Mouse (Mus musculus) lung, adult 18-20 months (tissue): ENCODE measurements around the gene Vamp2.

Experiments used
- DNase-seq, 2 experiments: peaks; one replicate each; pipeline ENCODE4 v3.0.0; 2022; ENCODE audit warnings: mixed read lengths in 2 of 2

Gene Vamp2

DNA sequence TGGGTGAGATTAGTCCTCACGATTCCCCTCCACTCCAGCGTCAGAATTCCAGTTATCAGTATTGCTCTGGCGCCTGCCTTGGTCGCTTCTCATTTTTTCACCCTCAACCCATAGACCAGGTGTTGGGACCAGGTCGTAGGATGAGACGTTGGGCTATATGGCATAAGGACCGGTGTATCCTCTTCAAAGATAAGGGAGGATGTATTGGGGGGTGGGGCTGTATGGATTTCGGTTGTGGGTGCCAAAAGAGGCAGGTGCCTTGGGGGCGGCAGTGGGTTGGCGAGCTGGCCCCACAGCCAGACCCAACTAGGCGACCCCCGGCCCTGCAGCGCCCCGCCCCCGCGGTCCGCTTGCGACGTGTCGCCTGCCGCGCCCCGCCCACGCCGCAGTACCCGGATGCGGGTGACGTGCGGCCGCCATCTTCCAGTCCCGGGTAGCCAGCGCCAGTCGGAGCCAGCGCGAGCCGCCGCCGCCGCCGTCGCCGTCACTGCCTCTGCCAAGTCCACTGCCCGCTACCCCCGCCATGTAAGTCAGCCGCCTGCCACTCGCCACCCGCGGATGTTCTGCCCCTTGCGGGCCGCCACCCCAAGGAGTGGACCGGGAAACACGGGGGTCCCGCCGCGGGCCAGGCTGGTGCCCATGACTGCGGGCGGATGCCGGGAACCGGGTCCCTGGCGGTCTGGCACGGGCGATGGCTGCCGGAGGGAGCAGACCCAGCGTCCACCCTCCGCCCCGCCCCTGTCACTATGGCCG is at the start of gene Vamp2:
Gene Vamp2 (plus strand): TSS at position 388 of the 753 bp plus-strand sequence.
- DNase-seq, result peak; percentile 86 to 91

DNA sequence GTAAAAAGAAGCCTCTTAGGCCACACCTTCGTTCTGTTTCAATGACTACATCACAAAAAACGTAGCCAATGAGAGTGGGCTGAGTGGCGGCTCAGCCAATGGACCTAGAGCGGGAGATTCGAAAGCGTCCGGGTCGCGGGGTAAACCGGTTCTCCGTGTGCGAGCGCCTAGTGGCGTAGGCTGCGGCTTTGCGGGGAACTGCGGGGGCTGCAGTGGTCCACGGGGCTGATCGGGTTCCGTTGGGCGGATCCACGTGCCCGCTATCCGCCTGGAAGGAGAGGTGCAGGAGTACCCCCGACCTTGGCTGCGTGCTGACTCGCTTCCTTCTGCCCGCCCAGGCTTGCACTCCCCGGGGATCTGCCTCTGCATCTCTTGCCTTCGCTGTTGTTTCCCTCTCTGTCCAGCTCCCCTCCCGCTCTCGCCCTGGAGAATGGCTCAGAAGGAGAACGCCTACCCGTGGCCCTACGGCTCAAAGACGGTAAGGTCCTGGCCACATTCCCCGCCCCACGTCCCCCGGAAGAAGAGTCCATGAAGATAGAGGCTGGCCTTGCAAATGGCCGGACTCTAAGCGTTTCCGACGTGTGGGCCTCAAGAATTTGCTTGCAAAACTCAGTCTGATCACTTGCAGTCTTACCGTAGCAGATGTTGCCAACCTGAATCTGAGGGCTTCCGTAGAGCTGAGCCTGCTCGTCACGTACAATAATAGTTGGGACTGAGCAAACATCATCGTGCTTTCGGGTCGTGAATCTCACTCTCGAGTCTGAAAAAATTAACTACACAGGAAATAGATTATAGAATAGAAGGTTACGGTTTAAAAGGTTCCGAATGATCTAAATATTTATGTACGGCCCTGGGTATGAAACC is 42.5 kb upstream of the Vamp2 start, which contains the start of gene Aurkb:
Gene Aurkb (plus strand): TSS at position 117 of the 864 bp plus-strand sequence.
- DNase-seq, result peak; percentile 80 to 86

DNA sequence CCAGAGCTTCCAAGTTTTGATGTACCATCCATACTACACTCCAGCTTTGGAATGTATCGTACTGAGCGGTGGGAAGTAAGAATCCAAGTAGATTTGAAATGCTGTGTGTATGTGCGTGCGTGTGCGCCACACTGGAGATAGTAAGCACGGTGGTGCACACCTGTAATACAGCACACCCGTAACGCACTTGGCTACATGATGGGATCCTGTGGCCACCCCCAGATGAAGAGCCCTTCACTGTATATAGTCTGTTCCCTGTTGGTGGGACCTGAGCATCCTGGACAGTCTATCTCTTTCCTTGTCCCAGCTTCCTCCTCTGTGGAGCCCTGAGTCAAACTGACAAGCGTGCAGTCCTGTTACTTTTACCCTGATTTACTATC is 41.9 kb upstream of the Vamp2 start:
- DNase-seq, result no peak

DNA sequence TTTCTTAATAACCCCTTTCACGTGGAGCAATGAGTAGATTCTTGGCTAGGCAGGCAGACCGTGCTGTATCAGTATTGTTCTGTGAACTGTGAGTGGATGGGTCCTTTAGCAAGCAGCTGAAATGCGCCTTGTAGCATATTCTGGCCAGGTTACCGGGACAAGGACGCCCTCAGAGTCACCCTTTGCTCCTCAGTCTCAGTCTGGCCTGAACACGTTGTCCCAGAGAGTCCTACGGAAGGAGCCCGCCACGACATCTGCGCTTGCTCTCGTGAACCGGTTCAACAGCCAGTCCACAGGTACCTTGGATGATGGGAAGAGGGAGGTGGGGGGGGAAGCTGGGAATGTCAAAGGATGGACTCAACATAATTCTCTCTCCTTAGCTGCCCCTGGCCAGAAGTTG is 40.7 kb upstream of the Vamp2 start:
- DNase-seq, result no peak

DNA sequence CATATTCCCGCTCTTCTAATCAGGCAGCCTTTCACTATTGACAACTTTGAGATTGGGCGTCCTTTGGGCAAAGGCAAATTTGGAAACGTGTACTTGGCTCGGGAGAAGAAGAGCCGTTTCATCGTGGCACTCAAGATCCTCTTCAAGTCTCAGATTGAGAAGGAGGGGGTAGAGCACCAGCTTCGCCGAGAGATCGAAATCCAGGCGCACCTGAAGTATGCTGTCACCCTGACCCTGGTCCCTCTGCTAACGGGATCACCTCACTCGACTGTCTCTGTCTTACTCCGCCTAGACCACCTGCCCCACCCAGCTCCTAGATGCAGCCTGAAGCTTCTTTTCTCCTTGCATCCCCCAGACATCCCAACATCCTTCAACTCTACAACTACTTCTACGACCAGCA is 40.1 kb upstream of the Vamp2 start:
- DNase-seq, result no peak

DNA sequence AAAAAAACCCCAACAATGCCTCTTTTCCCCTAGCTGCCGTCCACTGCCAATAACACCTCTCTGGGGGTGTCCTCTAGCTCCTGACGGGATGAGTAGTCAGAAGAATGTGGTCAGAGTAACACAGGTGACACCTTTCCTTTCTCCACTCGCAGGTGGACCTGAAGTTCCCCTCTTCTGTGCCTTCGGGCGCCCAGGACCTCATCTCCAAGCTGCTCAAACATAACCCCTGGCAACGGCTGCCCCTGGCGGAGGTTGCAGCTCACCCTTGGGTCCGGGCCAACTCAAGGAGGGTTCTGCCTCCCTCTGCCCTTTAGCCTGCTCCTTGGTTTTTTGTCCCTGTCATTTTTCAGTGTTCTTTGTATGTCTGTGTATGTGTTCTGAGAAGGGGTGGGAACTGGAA is 37.5 kb upstream of the Vamp2 start:
- DNase-seq, result no peak

DNA sequence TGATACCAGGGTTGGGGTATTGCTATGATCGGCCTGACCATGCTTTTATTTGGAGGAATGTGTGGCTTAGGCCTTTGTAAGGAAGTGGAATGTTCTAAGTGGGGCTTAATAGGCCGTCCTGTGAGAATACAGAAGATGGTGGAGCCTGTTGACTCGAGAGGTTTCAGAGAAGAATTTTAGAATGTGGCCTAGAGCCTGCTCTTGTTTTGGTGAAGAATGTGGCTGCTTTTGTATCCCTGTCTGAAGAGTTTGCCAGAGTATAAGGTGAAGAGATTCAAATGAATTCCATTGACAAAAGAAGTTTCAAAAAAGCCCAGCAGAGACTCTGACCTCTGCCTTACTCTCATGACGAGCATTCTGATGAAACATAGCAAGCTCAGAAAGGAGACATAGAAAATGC is 36.5 kb upstream of the Vamp2 start:
- DNase-seq, result no peak

DNA sequence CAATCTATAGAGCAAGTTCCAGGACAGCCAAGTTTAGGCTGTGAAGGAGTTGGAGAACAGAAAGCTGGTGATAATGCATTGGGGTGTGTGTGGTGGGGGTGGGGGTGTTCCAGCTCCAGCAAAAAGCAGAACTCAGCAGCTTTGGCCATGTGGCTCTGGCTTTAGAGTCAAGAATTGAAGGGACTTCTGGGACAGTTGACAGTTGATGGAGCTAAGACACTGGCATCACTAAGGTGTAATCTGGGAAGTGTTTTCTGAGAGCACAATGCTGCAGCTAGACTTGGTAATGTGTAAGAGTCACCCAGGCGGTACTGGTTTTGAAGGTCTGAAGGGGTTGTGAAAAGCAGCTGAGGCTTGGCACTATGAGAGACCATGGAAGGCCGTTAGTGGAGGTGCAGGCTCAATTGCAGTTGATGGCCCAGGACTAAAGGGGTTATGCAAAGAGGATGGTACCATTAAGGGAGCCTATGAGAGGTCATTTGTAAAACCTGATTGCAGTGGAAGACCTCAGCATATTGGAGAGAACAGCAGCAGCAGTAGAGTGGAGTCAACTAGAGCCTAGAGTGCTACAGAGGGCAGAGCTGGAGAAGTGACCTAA is 35.4 kb upstream of the Vamp2 start:
- no peak for DNase-seq

DNA sequence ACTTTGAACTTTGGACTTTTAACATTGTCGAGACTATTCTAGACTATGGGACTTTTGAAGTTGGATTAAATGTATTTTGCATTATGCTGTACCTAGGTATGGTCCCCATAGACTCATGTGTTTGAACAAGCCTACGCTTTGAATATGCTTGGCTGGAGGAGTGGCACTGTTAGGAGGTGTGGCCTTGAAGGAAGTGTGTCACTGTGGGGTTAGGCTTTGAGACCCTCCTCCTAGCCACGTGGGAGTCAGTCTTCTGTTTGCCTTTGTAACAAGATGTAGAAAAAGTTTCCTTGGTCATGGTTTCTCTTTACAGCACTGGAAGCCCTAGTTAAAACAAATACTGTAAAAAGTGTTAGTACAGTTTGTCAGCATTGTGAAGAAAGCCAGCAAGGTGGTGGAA is 34.4 kb upstream of the Vamp2 start:
- DNase-seq, result no peak

DNA sequence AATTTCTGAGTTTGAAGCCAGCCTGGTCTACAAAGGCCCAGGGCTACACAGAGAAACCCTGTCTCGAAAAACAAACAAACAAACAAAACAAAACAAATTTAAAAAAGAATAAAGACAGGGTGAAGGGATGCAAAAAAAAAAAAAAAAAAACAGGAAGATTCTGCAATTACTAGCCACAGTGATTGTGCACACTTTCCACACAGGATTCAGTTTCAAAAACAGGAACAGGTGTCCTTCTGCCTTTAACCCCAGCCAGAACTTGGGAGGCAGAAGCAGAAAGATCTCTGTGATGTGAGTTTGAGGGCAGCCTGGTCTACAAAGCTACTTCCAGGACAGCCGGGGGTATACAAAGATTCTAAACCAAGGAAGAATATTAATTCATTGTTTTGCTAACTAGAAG is 30.0 kb upstream of the Vamp2 start:
- DNase-seq, result no peak

DNA sequence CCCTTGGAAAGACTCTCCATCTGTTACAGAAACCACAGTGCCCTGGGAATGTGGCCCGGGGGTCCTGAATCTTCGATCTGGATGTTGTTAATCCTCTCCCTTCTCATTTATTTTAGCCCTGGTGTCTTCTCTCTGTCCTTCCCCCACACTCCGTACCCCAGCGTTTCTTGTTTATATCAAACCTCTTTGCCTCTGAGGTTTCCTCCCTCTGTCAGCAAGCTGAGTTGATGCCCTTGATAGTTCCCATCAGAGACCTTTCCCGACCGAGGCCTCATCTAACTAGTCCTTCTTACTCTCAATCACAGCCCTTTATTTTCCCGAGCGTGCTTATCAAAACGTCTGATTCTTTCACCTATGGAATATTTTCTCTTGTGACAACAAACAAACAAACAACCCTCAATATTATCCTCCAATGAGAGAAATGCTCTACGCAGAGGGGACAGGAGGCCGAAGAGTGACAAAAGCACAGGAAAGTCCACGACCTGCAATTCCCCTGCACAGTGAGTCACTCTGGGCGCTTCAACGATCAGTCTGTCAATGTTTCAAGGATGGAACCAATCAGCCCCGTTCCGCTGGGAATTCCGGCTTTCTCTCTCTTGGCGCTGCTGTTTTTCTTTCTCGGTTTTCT is 29.4 kb upstream of the Vamp2 start:
- no peak for DNase-seq

DNA sequence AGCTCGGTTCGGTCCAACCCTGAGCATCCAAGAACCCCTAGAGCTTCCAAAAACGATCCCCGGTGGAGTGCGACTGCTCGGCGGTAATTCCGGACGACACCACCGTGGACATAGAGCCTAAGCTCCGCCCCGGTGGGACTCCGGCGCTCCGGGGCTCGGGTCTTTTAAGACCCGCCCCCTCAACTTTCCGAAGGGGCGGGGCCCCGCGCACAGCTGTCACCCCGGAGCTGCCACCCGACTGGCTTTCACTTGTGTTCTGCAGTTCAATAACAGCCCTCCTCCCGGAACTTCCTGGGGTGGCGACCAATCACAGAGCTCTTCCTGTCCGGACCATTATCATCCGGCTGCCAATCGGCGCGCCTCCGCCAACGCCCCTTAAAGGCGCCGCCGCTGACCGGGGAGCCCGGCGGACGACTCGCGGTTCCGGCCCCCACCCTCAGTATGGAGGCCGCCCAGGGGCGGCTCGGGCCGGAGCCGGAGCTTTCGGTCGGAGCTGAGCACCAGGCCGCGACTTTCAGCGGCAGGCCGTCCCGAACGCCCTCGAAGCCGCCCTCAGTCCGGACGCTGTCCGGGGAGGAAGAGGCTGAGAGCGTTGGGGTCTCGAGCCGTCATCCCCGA is 28.8 kb upstream of the Vamp2 start, which contains the start of gene Borcs6:
Gene Borcs6 (plus strand): TSS at position 361 of the 618 bp plus-strand sequence.
- peak; percentile 98 for DNase-seq

DNA sequence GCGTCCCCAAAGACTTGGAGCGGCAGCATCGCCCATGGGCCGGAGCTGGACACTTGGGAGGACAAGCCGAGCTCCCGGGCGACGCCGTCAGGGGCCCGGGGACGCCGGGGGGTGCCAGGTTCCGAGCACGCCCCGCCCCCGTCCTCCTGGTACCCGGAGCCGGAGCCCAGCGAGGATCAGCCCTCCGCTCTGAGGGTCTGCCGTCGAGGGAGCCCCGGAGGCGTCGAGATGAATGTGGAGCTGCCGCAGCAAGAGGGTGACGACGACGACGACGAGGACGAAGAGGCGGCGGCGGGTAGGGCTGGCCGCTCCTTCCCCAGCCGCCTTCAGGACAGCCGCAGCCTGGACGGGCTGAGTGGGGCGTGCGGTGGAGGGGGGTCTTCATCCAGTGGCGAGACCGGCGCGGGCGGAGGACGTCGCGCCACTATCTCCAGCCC is 28.3 kb upstream of the Vamp2 start:
- peak in 1 of 2 experiments; percentile 53 for DNase-seq

DNA sequence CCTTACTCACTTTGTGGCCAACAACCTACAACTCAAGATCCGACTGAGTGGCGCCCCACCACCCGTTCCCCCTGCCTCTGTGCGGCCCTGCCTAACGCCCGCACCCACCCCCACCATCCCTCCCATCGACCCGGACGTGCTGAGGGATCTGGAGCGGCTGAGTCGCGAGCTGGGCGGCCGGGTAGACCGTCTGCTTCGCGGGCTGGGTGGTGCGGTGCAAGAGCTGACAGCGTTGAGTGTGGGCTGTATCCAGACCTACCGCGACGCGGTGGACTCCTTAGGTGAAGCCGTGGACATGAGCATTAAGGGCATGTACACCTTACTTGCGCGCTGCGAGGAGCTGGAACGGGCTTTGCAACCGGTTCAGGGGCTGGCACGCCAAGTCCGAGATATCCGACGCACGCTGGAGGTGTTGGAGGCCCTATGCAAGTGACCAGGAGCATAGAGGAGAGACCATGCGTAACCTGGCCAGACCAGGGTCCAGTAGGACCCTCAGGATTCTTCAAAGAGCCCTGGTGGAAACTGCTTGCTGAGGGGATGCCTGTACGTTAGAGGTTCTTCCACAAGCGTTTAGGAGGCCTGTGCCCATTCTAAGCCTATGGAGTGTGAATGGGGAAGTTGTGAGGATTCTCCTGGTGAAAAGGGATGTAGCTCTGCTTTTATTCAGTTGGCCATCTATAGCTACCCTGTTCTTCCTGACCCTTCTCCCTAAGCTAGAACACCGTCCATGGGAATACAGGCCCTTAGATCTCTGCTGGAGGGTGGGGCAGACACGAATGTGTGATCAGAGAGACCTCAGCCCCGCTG is 27.6 kb upstream of the Vamp2 start:
- peak in 1 of 2 experiments; percentile 36 for DNase-seq

DNA sequence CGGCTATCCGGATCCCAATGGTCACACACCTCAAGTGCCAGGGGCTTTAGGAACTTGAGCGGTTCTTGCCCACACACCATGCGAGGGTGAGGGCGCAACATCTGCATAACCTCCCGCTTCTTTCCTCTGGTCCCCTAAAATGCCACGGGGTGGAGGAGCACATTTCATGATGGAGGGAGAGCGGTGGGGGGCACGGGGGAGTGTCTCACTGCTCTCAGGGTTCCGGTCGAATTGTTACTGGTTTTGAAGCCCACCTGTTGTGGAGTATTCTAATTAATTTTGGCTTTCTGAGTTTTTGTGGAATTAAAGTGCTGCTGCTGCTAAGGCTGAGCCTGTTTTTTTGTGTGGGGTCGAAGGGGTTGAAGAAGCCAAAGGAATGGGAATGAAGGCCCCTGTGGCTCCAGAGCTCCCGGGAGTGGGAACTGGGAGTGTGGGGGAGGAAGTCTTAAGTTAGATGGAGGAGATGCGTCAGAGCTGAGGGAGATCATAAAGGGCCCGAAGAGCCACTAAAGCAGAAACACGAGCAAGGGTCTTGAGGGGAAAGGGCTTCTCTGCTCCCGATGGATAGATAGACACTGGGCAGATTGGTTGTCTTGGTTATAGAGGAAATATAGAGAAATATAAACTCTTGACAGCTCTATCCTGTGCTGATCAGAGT is 26.9 kb upstream of the Vamp2 start:
- no peak for DNase-seq

DNA sequence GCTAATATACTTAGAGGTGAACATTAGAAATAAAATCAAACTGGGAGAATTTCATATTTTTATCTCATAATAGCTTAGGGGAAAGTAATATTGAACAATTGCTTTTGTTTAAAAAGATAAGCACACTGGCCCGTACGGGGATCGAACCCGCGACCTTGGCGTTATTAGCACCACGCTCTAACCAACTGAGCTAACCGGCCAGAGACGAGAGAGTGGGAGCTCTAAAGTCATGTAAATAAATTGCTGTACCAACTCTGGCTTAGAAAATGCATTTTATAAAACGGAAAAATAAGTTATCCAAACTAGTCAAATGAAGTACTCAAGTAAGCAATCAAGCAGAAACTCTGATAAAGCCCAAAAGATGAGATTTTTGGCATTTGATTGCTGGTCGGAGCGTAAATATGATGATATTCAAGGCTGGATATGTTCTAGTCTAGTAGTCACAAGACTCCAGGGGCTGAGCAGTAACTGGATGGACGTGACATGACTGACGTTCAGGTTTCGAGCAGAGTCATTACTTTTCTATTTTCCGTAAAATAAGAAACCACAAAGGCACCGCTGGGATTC is 26.0 kb upstream of the Vamp2 start:
- DNase-seq, result peak; percentile 77 to 81

DNA sequence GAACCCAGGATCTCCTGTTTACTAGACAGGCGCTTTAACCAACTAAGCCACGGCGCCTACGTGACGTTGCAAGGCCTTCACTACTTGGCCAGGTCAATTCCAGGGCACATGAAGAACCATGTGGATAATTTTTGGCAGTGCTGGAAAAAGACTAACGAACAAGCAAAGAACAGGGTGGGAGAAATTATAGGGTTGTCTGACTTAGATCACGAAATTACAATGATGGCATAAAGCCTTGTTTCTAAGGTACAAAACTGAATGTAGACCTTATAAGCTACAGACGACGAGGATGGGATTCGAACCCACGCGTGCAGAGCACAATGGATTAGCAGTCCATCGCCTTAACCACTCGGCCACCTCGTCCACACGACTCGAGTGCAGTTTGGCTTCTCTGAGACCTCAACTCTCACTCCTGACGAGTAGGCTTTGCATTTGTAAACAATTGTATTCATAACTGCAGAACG is 25.5 kb upstream of the Vamp2 start:
- DNase-seq, result peak; percentile 96

DNA sequence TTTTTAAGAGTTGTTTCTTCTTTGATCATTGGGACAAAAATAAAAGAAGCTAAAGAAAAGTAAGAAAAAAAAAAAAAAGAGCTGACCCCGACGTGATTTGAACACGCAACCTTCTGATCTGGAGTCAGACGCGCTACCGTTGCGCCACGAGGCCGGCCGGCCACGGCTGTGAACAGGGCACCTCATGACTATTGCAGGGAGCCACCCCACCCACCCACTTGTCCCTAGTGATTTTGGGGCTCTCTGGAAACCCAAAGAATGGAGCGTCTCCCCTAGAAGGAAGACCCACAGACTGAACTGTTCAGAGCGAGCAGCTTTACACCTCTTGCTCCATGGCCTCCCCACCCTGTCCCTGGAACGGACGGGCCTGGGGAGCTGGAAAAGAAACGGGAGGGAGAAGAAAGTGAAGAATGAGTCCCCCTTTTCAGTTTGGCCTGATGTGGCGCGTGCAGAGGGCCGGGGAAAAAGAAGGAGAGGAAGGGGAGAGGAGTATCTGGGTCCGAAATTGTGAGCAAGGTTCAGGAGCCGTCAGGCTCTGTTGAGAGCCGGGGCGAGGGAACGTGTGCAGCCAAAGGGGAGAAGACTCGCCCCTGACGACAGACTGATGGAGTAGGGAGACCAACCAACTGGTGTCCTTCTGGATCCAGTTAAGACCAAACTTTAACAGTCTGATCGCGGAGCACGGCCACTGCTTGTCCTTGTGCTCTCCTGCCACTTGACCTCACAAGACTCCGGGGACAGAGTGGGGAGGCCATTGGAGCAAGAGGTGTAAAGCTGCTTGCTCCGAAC is 24.7 kb upstream of the Vamp2 start:
- DNase-seq, result peak; percentile 69 to 74

DNA sequence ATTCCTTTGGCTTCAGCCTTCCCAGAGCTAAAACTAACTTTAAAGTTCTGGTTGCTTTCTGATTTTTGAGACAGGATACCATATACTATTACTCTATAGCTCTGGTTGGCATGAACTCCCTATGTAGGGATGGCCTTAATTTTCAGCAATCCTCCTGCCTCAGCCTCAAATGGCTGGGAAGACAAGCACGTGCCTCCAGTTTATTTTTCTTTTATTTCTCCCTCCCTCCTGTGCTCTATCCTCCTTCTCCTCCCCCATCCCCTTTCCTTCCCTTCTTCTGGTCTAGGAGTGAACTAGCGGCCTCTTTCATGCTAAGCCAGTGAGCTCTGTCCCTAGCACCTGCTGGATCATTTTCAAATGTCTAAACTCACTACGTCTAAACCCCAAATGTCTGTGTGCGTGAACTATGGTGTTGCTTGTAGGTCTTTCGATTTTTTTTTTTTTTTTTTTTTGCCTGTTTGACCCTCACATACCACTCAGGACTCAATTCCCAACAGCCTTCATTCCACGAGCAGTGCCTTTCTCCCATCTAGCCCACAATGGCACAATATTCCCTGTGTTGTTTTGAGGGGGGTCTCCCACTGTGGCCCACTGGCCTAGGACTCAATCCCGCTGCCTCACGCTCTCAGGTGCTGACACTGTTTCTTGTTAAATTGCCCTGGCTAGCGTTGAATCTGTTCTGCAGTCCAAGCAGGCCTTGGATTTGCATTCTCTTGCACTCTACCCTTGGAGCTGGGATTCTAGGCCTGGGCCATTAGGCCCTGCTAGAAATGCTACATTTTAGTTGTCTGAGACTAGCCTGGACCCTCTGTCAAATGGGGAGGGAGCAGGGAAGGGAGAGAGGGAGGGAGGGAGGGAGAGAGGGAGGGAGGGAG is 23.8 kb upstream of the Vamp2 start:
- DNase-seq, result no peak
